Mouse (Mus musculus) spleen, postnatal 10 days (tissue): Measurements from ENCODE around the gene Acot8.

Source experiments
- DNase-seq, 2 experiments: peaks; one replicate each; pipeline ENCODE4 v3.0.0; 2021 to 2022; ENCODE audit warnings: low spot score in 2 of 2

Gene Acot8

GRCm38 (mm10) chr2:164783926-164784581, 20.6 kb downstream of the Acot8 start:
- no peak for DNase-seq

GRCm38 (mm10) chr2:164781876-164782275, 22.8 kb downstream of the Acot8 start:
- DNase-seq = no peak

GRCm38 (mm10) chr2:164779481-164780086, 25.1 kb downstream of the Acot8 start, which contains the start of gene Tnnc2:
Tnnc2 (minus strand) TSS chr2:164779967.
- DNase-seq = no peak

GRCm38 (mm10) chr2:164778809-164779208, 25.9 kb downstream of the Acot8 start:
- DNase-seq = no peak

- DNase-seq = no peak
These were observed 26.7 kb downstream of the Acot8 start for GRCm38 (mm10) chr2:164778015-164778287.

- no peak for DNase-seq
These were observed 27.3 kb downstream of the Acot8 start for GRCm38 (mm10) chr2:164777246-164778014.

GRCm38 (mm10) chr2:164776801-164777200, 27.9 kb downstream of the Acot8 start:
- no peak for DNase-seq

- no peak for DNase-seq
These were observed 28.6 kb downstream of the Acot8 start for GRCm38 (mm10) chr2:164776130-164776529.

GRCm38 (mm10) chr2:164773989-164774364, 30.7 kb downstream of the Acot8 start:
- DNase-seq = peak in 1 of 2 experiments; percentile 41

GRCm38 (mm10) chr2:164773229-164773988, 31.3 kb downstream of the Acot8 start:
- no peak for DNase-seq

GRCm38 (mm10) chr2:164771123-164771522, 33.6 kb downstream of the Acot8 start:
- no peak for DNase-seq

- no peak for DNase-seq
These were observed 34.4 kb downstream of the Acot8 start for GRCm38 (mm10) chr2:164770279-164770678.

GRCm38 (mm10) chr2:164769258-164770037, 35.2 kb downstream of the Acot8 start, which contains the start of gene Ube2c:
Ube2c (plus strand) TSS chr2:164769898.
- DNase-seq = peak; percentile 95 to 97

- no peak for DNase-seq
These were observed 36.7 kb downstream of the Acot8 start for GRCm38 (mm10) chr2:164767812-164768540.

- no peak for DNase-seq
These were observed 38.8 kb downstream of the Acot8 start for GRCm38 (mm10) chr2:164765841-164766240.

GRCm38 (mm10) chr2:164762593-164762992, 42.1 kb downstream of the Acot8 start:
- DNase-seq = no peak

- no peak for DNase-seq
These were observed 42.7 kb downstream of the Acot8 start for GRCm38 (mm10) chr2:164761971-164762370.

GRCm38 (mm10) chr2:164761502-164761901, 43.2 kb downstream of the Acot8 start:
- peak in 1 of 2 experiments; percentile 72 for DNase-seq

GRCm38 (mm10) chr2:164760059-164760833, 44.4 kb downstream of the Acot8 start:
- peak in 1 of 2 experiments; percentile 57 for DNase-seq

- DNase-seq = peak in 1 of 2 experiments; percentile 56
These were observed 46.0 kb downstream of the Acot8 start for GRCm38 (mm10) chr2:164758692-164759091.
